37 mouse cellular contexts compared by ENCODE assay signal in genomic region chr2:82067912-82068311, GRCm38 (mm10). TPM values are rescaled to one million over a fixed set of nuclear protein-coding genes. Genes with fewer than 3 reads are reported as not detected.
"Had no signal": no experiment of that assay in that cellular context is flagged by ENCODE, and none has a peak within 500 bp of the region (broad histone marks: within the 10 kb centered on the region; RNA-seq: fewer than 3 reads in every experiment).

No protein-coding gene starts in this region.

- H3K27me3 ChIP-seq: heart, embryonic 12.5 days; heart, embryonic 13.5 days; heart, embryonic 15.5 days; hindbrain, embryonic 12.5 days; hindbrain, embryonic 13.5 days; hindbrain, embryonic 15.5 days; intestine, embryonic 15.5 days; kidney, embryonic 15.5 days had no signal

- H3K9me3 ChIP-seq: heart, embryonic 12.5 days; heart, embryonic 13.5 days; heart, embryonic 15.5 days; hindbrain, embryonic 10.5 days; hindbrain, embryonic 12.5 days; hindbrain, embryonic 13.5 days; hindbrain, embryonic 15.5 days; intestine, embryonic 15.5 days; kidney, embryonic 15.5 days had no signal

- H3K27ac ChIP-seq: heart, embryonic 13.5 days; heart, embryonic 15.5 days; hindbrain, embryonic 10.5 days; hindbrain, embryonic 12.5 days; hindbrain, embryonic 13.5 days; hindbrain, embryonic 14.5 days; hindbrain, embryonic 15.5 days; hindbrain, postnatal 0 days; intestine, embryonic 15.5 days; kidney, embryonic 15.5 days; kidney, postnatal 0 days; layer of hippocampus, adult 2 months; left cerebral cortex, adult 2 months had no signal

- H3K4me2 ChIP-seq: heart, embryonic 11.5 days; heart, embryonic 12.5 days; heart, embryonic 13.5 days; heart, embryonic 15.5 days; hindbrain, embryonic 12.5 days; hindbrain, embryonic 13.5 days; hindbrain, embryonic 14.5 days; hindbrain, embryonic 15.5 days; intestine, embryonic 15.5 days; kidney, embryonic 15.5 days had no signal

- DNase-seq: heart, postnatal 10 days; heart, postnatal 14 days; heart, postnatal 36 days; heart, postnatal 4 days; kidney, adult 11 months; kidney, adult 18-20 months; kidney, adult 2 months; kidney, adult 8-10 months; kidney, adult 9 months; kidney, postnatal 10 days; kidney, postnatal 14 days; kidney, postnatal 25 days; kidney, postnatal 36 days; kidney, postnatal 4 days; layer of hippocampus, adult 9-11 months; layer of hippocampus, postnatal 36 days had no signal

- H3K9ac ChIP-seq: heart, embryonic 12.5 days; heart, embryonic 13.5 days; heart, embryonic 15.5 days; hindbrain, embryonic 12.5 days; hindbrain, embryonic 13.5 days; hindbrain, embryonic 14.5 days; hindbrain, embryonic 15.5 days; intestine, embryonic 15.5 days; kidney, embryonic 15.5 days had no signal

- H3K4me1 ChIP-seq: heart, embryonic 12.5 days; heart, embryonic 13.5 days; heart, embryonic 15.5 days; hindbrain, embryonic 10.5 days; hindbrain, embryonic 12.5 days; hindbrain, embryonic 13.5 days; hindbrain, embryonic 15.5 days; intestine, embryonic 15.5 days; kidney, embryonic 15.5 days had no signal

- H3K4me3 ChIP-seq: heart, embryonic 12.5 days; heart, embryonic 13.5 days; heart, embryonic 15.5 days; hindbrain, embryonic 10.5 days; hindbrain, embryonic 12.5 days; hindbrain, embryonic 13.5 days; hindbrain, embryonic 15.5 days; intestine, embryonic 15.5 days; kidney, embryonic 15.5 days; layer of hippocampus, adult 2 months; left cerebral cortex, adult 2 months had no signal

- H3K36me3 ChIP-seq: heart, embryonic 12.5 days; heart, embryonic 13.5 days; heart, embryonic 15.5 days; hindbrain, embryonic 10.5 days; hindbrain, embryonic 12.5 days; hindbrain, embryonic 13.5 days; hindbrain, embryonic 15.5 days; intestine, embryonic 15.5 days; kidney, embryonic 15.5 days had no signal

- ATAC-seq: hindbrain, embryonic 16.5 days; hindbrain, postnatal 0 days; inflammation-experienced regulatory T-cells, adult 6 months; intestine, embryonic 15.5 days; intestine, postnatal 0 days had no signal

RNA-seq across cellular contexts. Expression of gene Zfp804a, which starts 14.9 kb away (rescaled TPM):
- total RNA-seq: heart, postnatal 10 days; heart, postnatal 14 days; heart, postnatal 25 days; heart, postnatal 36 days; hematopoietic stem cell, adult 5-6 weeks had no signal
- polyA plus RNA-seq: heart, postnatal 0 days; inflammation-experienced regulatory T-cells, adult 6 months had no signal
